Mouse (Mus musculus): ENCODE measurements around the gene Mpp4.

Mpp4 gene

DNA sequence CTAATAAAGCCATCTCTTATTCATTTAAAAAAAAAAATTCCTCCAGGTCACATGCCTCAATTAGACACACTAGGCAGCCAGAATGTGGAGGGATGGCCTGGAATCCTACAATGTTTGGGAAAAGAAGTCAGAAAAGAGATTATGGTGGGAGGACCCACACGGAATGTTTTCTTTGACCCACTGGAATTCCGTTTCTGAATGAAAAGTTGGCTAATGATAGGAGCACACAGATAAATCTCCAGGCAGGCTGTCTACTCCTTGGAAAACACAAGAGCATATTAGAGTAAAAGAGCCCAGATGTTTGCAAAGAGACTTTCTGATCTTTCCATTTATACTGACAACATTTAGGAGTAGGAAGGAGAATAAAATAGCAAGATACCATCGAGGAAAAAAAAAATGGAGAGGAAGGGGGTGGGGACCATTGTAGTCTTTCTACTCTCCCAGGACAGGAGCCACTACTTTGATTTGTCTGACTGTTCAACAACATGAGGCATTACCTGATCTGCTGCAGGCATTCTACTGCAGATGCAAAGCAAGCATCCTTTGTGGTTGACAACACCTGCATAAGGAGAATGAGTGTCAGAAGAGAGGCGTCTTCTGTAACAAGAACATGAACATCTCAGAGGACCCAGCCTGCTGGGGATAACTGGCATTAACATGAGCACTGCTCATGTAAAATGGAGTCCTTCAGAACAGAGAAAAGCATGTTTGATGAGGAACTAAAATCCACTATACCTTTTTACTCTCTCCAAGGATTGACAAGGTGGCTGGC is 4.7 kb upstream of the Mpp4 start:
- in situ Hi-C loops (cut with MseI, MboI): no loop called here

GRCm38 (mm10) chr1:59166232-59166905 is 3.2 kb upstream of the Mpp4 start:
- in situ Hi-C loops (cut with MseI, MboI): no loop called here

GRCm38 (mm10) chr1:59163918-59164317 is 729 bp upstream of the Mpp4 start:
- in situ Hi-C loops (cut with MseI, MboI): no loop called here

GRCm38 (mm10) chr1:59162309-59163024 is 722 bp downstream of the Mpp4 start:
- in situ Hi-C loops (cut with MseI, MboI): no loop called here

DNA sequence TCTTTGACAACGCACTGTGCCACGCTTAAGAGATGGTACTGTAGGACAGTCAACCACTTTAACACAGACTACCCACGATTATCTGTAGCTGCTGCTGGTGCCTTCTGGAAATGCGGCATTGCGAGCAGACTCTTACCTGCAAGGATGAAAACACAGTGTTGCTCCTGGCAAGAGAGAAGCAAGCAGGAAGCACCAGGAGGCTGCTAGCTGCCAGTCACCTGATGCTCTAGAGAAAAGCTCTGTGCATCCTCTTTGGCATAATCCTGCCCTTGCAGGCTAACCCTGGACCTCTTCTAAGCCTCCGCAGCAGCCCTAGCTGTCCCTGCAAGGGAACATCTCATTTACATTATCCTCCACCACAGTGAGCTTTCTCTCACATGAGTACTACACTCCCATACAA is 1.8 kb downstream of the Mpp4 start:
- in situ Hi-C loops (cut with MseI, MboI): no loop called here

- in situ Hi-C loops (cut with MseI, MboI): no loop called here
These were observed 2.3 kb downstream of the Mpp4 start for GRCm38 (mm10) chr1:59160871-59161270.

- in situ Hi-C loops (cut with MseI, MboI): no loop called here
These were observed 4.1 kb downstream of the Mpp4 start for GRCm38 (mm10) chr1:59159136-59159535.

GRCm38 (mm10) chr1:59158498-59158897 is 4.7 kb downstream of the Mpp4 start:
- in situ Hi-C loops (cut with MseI, MboI): no loop called here

DNA sequence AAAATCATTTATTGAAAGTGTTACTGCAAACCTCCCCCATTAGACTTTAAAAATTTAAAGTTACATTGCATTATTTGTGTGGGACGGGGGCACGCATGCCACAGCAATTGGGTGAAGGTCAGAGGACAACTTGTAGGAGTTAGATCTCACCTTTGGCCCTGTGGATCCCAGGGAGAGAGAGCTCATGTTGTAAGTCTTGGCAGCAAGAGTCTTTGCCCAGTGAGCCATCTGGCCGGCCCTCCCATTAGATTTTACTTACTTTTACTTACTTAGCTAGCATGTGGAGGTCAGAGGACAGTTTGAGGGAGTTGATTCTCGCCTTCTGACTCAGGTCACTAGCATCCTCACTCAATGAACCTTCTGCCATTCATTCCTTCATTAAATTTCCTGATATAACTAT is 5.3 kb downstream of the Mpp4 start:
- in situ Hi-C loops (cut with MseI, MboI): no loop called here

- in situ Hi-C loops (cut with MseI, MboI): no loop called here
These were observed 10.8 kb downstream of the Mpp4 start for GRCm38 (mm10) chr1:59152346-59152745.

GRCm38 (mm10) chr1:59150542-59150941 is 12.6 kb downstream of the Mpp4 start:
- in situ Hi-C loops (cut with MseI, MboI): no loop called here

DNA sequence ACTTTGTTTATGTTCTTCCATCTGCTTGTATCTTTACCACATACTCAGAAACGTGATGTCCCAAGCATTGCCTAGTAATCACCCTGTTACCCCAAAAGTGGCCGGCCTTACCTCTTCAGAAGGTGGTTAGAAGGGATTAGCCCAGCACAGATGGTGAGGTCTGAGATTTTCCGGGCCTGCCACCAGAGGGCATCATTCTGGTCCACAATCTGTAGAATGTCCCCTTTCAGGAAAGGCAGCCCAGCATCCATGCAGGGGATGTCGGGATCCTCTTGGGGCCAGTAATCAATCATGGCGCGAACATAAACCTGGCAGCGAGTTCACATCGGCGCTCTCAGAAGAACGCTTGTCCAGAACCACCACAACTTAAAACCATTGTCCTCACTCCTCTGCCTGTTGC is 18.6 kb downstream of the Mpp4 start:
- in situ Hi-C loops (cut with MseI, MboI): loop anchor here in 1 of 2 experiments (10.0 kb wide), 1 partner anchor 90 kb away; the partner anchor contains the start of gene Als2

GRCm38 (mm10) chr1:59142809-59143208 is 20.4 kb downstream of the Mpp4 start:
- in situ Hi-C loops (cut with MseI, MboI): loop anchor here in 1 of 2 experiments (10.0 kb wide), 1 partner anchor 92 kb away; the partner anchor contains the start of gene Als2

GRCm38 (mm10) chr1:59134419-59134818 is 28.8 kb downstream of the Mpp4 start:
- in situ Hi-C loops (cut with MseI, MboI): no loop called here

DNA sequence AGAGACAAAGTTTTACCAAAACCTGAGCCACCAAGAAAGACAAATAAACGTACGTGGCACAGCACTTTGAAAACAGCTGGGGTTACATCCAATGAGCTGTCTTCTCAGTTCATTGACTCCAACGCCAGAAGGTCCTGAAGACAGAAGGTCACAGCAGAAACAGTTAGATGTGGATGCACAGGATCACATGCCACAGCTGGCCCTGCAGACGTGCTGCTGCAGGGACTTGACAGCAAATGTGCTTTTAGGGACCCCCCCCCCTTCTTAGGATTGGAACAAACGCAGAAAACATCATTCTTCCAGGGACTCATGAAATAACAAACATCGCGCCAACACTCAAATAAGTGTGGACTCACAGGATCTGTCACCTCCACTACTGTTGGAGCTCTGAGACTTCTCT is 34.3 kb downstream of the Mpp4 start:
- in situ Hi-C loops (cut with MseI, MboI): no loop called here

- in situ Hi-C loops (cut with MseI, MboI): no loop called here
These were observed 37.6 kb downstream of the Mpp4 start for GRCm38 (mm10) chr1:59125558-59125957.

- in situ Hi-C loops (cut with MseI, MboI): no loop called here
These were observed 43.3 kb downstream of the Mpp4 start, which contains the start of gene Tmem237 for GRCm38 (mm10) chr1:59119720-59120457. Gene Tmem237 (minus strand): TSS chr1:59120408.

GRCm38 (mm10) chr1:59110524-59110923 is 52.7 kb downstream of the Mpp4 start:
- in situ Hi-C loops (cut with MseI, MboI): no loop called here

- in situ Hi-C loops (cut with MseI, MboI): no loop called here
These were observed 61.1 kb downstream of the Mpp4 start for GRCm38 (mm10) chr1:59102071-59102470.

GRCm38 (mm10) chr1:59101020-59101419 is 62.2 kb downstream of the Mpp4 start:
- in situ Hi-C loops (cut with MseI, MboI): no loop called here

GRCm38 (mm10) chr1:59094705-59095104 is 68.5 kb downstream of the Mpp4 start, which contains the start of gene C2cd6:
Gene C2cd6 (minus strand): TSS chr1:59094900.
- in situ Hi-C loops (cut with MseI, MboI): no loop called here

All from mouse trophoblast stem cell (cell line).